Mouse (Mus musculus) bone marrow, adult 2 months (tissue): ENCODE results near the gene Usp48. TPM values are rescaled to one million over a fixed set of nuclear protein-coding genes. Genes with fewer than 3 reads are reported as not detected.
A peak's percentile ranks its signal among the peaks of the same experiment; 100 is the strongest.

Source experiments
- H3K27ac ChIP-seq: fragments of 200-500 bp; 2 replicates; pipeline ENCODE4 v1.5.1; 2012; ENCODE audit warnings: low read depth, mild to moderate bottlenecking, control low read depth, inconsistent platforms, low read length; ENCODE audit not compliant: control insufficient read depth, poor library complexity, insufficient read depth
- H3K4me1 ChIP-seq: fragments of 200-500 bp; 2 replicates; pipeline ENCODE4 v1.6.1; 2011; ENCODE audit warnings: low read length; ENCODE audit not compliant: control insufficient read depth, insufficient read depth
- H3K4me3 ChIP-seq: fragments of 200-500 bp; replicated peaks from 2 replicates; pipeline ENCODE3; 2011; ENCODE audit warnings: mild to moderate bottlenecking, low read depth, low read length, control low read depth; ENCODE audit not compliant: control insufficient read depth
- CTCF ChIP-seq: fragments of 200-500 bp; IDR thresholded peaks from 2 replicates; pipeline ENCODE4 v1.5.1; 2011; ENCODE audit warnings: low read length, control low read depth; ENCODE audit not compliant: control insufficient read depth, insufficient read depth
- POLR2A ChIP-seq: fragments of 200-500 bp; IDR thresholded peaks from 2 replicates; pipeline ENCODE4 v1.6.1; 2011; ENCODE audit warnings: low read depth, mild to moderate bottlenecking, control low read depth, low read length, borderline replicate concordance; ENCODE audit not compliant: control insufficient read depth
- WGBS: fragments of 180-500 bp; shearing (Covaris S2); methylation state at CpG from one replicate; pipeline ENCODE4 v1.1.7; 2018; 5-methylcytosine and 5-hydroxymethylcytosine counted together
- polyA plus RNA-seq: library from polyadenylated mRNA; stranded (reverse); fragments of >200 nt; gene quantifications from 2 replicates; pipeline ENCODE4 v1.2.4, GENCODE M21; 2011; ENCODE audit warnings: low replicate concordance; ENCODE audit not compliant: missing spikeins, insufficient read depth, insufficient read length

The Usp48 gene
- polyA plus RNA-seq, 1 experiment = 168 TPM

DNA sequence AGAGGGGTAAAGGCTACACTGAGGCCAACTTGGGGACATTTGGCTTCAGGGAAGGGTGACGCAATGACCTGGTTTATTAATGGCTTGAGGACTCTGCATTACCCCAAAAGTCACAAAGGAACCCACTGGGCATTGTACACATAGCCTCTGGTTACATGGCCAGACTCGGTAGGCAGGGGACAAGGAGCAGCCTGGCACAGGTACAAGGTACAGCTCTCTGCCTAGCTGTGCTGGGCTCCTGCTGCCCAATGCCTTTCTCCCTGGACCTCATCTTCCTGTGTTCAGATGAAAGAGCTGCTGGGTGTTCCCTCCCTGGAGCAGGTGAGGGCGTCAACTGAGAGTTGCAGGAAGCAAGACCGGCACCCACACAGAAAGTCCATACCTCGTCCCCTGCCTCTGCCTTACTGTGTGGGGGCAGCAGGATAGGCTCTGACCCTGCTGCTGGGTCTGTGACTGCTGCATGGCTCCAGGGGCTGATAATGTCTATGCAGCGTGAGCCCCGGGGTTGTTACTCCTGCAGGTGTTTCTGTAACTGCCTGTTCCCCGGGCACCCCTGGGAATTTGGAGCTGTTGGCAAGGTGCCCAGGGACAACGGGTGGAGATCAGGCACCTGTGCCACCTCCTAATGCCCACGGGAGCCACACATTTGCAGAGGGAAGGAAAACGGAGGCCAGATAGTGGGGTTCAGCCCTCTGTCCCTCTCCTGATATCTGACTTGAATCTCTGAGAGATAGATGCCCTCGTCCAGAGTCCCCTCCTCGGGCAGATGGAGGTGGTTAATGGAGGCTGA, 78.4 kb downstream of the Usp48 start:
- 54% methylated on average over 13 of the region's 13 CpGs for WGBS

DNA sequence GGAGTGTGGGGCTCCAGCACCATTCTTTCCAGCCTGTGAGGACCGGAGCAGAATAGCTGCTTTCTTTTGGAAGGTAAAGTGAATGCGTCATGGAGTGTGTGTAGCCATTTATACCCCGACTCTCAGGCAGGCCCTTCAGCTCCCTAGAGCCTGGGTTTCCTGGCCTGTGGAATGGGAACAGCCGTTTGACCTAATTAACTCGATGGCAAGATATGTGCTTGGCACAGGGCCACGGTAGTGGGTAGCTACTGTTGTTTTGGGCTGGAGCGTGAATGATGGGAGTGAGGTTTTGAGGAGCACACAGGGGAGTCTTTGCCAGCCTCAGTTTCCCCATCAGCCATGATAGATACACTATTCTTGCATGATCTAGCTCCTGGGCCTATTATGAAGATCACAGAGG, 82.0 kb downstream of the Usp48 start:
- no peaks in the 10 kb centered on the region for H3K4me1 ChIP-seq
- no peak for TF ChIP-seq CTCF
- TF ChIP-seq POLR2A = no peak
- H3K4me3 ChIP-seq = no peak overlapping the region
- WGBS = 62% methylated on average over 7 of the region's 7 CpGs
- H3K27ac ChIP-seq = no peak overlapping the region

More for the DNA sequence above, 78.4 kb downstream of the Usp48 start:
- TF ChIP-seq CTCF (no peak), POLR2A (no peak)
- H3K4me1 ChIP-seq = no peaks in the 10 kb centered on the region
- no peak overlapping the region for H3K4me3 ChIP-seq
- no peak overlapping the region for H3K27ac ChIP-seq

DNA sequence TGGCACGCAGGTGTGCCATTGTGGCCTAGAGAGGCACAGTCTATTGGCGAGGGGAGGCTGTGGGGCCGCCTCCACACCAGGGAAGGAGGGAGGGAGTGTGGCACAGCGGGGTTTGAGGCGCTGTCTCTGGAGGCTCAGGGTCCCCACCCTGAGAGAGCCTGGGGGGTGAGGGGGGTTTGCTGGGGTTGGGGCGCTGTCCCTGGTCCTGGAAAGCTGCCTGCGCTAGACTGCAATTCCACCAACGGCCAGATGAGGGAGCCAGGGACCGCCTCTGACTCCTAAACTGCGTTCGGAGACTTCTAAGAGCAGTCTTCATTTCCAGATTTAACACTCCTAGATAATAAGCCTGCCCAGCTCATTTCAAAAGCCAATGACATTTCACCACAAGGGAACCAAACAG, 82.5 kb downstream of the Usp48 start:
- Histone ChIP-seq H3K4me3 (no peak overlapping the region), H3K27ac (no peak overlapping the region), H3K4me1 (no peaks in the 10 kb centered on the region)
- WGBS = 12% methylated on average over 11 of the region's 11 CpGs
- TF ChIP-seq CTCF (peak; percentile 62), POLR2A (no peak)

DNA sequence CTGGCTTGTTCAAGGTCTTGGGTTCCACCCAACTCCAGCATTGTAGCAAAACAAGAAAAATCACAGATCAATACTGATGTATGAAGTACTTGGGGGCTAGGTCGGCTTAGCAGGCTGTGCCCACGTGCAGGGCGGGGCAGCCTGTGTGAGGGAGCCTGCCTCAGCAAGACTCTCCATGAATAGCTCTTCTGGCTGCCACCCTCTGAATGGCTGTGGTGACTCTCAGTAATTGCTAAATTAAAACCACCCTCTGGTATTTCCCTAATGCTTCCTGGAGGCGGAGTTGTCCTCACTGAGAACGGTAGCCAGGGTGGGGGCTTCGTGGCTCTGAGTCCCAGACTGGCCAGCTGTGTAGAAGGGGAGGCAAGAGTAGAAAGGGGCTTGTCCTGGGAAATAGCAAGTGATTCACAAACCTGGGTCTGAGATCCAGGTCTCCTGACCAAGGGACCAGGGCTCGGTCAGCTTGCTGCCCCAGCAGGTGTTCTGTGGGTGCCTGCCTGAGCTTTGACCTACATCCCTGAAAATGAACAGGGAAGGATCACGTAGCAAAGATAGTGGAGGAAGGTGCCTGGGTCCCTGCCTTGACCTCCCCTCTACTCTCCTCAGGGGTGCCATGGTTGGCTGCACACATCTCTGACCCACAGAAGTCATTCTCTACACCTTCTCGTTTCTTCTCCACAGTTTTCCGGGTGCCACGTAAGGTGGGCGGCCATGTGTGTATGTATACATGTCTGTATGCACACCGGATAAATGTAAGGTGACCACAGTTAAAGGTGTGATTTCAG, 83.3 kb downstream of the Usp48 start:
- no peak overlapping the region for H3K27ac ChIP-seq
- 59% methylated on average over 13 of the region's 13 CpGs for WGBS
- no peaks in the 10 kb centered on the region for H3K4me1 ChIP-seq
- TF ChIP-seq CTCF (no peak), POLR2A (no peak)
- H3K4me3 ChIP-seq = no peak overlapping the region

DNA sequence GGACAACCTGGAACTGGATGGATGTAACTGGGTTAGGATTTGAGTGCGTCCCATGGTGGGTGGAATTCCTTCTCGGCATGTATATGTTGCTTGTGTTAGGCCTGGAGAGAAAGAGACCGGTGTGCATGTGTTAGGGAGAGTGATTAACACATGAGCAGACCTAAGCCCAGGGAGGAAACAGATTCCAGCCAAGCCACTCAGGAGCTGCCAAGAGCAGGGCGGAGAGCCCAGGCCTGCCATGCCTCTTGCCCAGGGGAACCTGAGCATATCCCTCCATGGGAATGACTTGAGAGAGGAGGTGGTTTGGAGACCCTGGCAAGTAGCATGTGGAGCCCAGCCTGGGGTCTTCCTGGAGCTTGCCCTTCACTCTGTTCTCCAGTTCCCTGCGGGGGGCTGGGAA, 84.4 kb downstream of the Usp48 start:
- TF ChIP-seq POLR2A (no peak), CTCF (no peak)
- Histone ChIP-seq H3K4me1 (no peaks in the 10 kb centered on the region), H3K27ac (no peak overlapping the region), H3K4me3 (no peak overlapping the region)
- WGBS = 75% methylated on average over 5 of the region's 5 CpGs

DNA sequence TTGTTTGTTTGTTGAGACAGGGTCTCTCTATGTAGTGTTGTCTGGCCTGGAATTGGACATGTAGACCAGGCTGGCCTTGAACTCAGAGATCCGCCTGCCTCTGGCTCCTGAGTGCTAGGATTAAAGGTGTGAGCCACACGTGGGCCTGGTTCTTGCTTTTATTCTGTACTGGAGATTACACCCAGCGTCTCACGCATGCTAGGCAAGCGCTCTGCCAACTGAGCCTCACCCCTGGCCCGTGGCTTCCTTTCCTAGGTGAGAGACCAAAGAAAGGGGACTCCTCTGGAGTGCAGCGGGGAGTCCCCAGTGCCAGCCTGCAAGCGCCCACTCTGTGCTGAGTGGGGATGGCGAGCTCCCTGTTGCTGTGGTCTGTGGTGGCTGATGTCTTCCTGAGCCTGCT, 85.0 kb downstream of the Usp48 start:
- Histone ChIP-seq H3K4me3 (no peak overlapping the region), H3K4me1 (no peaks in the 10 kb centered on the region), H3K27ac (no peak overlapping the region)
- TF ChIP-seq POLR2A (no peak), CTCF (no peak)
- 43% methylated on average over 9 of the region's 9 CpGs for WGBS

DNA sequence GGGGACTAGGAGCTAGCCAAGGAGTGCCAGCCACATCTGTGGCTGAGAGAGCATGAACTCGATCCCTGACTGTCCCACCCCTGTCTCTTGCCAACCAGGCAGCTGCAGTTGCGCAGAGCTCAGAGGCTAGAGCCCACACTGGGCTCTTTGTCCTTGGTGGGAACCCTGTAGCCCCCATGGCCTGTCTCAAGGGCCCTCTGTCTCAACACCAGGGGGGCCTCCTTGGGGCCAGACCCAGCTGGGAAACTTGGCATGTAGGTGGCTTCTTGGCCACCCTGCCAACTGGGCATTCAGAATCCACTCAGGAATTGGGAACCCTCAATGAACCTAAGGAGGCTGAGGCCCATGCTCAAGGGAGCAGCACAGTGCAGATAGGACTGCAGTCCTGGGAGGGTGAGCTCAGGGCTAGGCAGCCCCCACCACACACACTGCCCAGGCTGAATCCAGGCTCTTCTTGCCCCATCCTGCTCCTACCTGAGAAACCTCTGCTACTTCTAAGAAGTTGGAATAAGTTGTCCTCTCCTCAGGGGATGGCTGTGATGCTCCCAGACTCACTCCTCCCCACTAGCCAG, 86.5 kb downstream of the Usp48 start:
- H3K27ac ChIP-seq = no peak overlapping the region
- no peak for TF ChIP-seq POLR2A
- TF ChIP-seq CTCF = no peak
- no peaks in the 10 kb centered on the region for H3K4me1 ChIP-seq
- 71% methylated on average over 2 of the region's 2 CpGs for WGBS
- H3K4me3 ChIP-seq = no peak overlapping the region

DNA sequence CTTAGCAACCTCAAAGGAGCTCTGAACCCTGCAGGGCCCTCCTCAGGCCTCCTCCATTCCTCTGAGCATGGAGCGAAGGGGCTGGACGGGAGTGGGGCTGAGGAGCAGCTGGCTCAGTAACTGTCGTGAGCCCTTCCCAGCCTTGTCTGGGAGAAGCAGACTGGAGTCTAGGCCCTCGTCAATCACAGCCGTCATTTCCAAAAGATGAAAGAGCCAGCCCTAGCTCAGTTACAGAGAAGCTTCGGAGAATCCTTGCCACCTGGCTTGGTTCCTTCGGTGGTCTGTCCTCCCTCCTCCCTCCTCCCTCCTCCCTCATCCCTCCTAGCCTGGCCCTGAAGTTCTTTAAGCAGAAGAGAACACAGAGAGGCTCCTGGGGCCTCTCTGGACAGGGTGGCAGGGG, 87.2 kb downstream of the Usp48 start:
- Histone ChIP-seq H3K4me1 (no peaks in the 10 kb centered on the region), H3K4me3 (no peak overlapping the region), H3K27ac (no peak overlapping the region)
- 51% methylated on average over 7 of the region's 7 CpGs for WGBS
- TF ChIP-seq CTCF (no peak), POLR2A (no peak)
